Mouse (Mus musculus) testis, adult 2 months (tissue): Measurements from ENCODE around the gene Stk25. TPM values are rescaled to one million over a fixed set of nuclear protein-coding genes. Genes with fewer than 3 reads are reported as not detected.

Experiments
- H3K27ac ChIP-seq: fragments of 200-500 bp; 2 replicates; pipeline ENCODE4 v1.5.1; 2012; ENCODE audit warnings: low read depth, low read length; ENCODE audit not compliant: control insufficient read depth, insufficient read depth
- H3K27me3 ChIP-seq: fragments of 200-500 bp; 2 replicates; pipeline ENCODE4 v1.6.1; 2012; ENCODE audit warnings: mild to moderate bottlenecking, low read length, moderate library complexity; ENCODE audit not compliant: control insufficient read depth, insufficient read depth
- H3K36me3 ChIP-seq: fragments of 200-500 bp; 2 replicates; pipeline ENCODE4 v1.6.1; 2012; ENCODE audit warnings: mild to moderate bottlenecking, low read length; ENCODE audit not compliant: control insufficient read depth, insufficient read depth
- H3K4me1 ChIP-seq: fragments of 200-500 bp; 2 replicates; pipeline ENCODE4 v1.6.1; 2012; ENCODE audit warnings: low read length; ENCODE audit not compliant: control insufficient read depth, insufficient read depth
- H3K4me3 ChIP-seq: fragments of 200-500 bp; 2 replicates; pipeline ENCODE4 v1.5.1; 2012; ENCODE audit warnings: low read depth, mild to moderate bottlenecking, low read length, moderate library complexity, mixed read lengths; ENCODE audit not compliant: control insufficient read depth
- CTCF ChIP-seq: fragments of 200-500 bp; IDR thresholded peaks from 2 replicates; pipeline ENCODE4 v1.5.1; 2012; ENCODE audit warnings: low read depth, mild to moderate bottlenecking, inconsistent platforms, low read length, moderate library complexity; ENCODE audit not compliant: control insufficient read depth, insufficient read depth, insufficient replicate concordance
- POLR2A ChIP-seq: fragments of 200-500 bp; IDR thresholded peaks from 2 replicates; pipeline ENCODE4 v1.6.1; 2012; ENCODE audit warnings: low read depth, mild to moderate bottlenecking, inconsistent platforms, low read length, moderate library complexity; ENCODE audit not compliant: control insufficient read depth
- polyA plus RNA-seq: library from polyadenylated mRNA; depleted of rRNA; stranded (reverse); fragments of >200 nt; gene quantifications from 2 replicates; pipeline ENCODE4 v1.2.3, GENCODE M21; 2012; rRNA removed

The Stk25 gene
- polyA plus RNA-seq, 1 experiment, result 191 TPM

GRCm38 (mm10) chr1:93577861-93578260, 80.6 kb downstream of the Stk25 start:
- Histone ChIP-seq H3K27ac (no peak overlapping the region), H3K27me3 (no peaks in the 10 kb centered on the region), H3K4me1 (no peaks in the 10 kb centered on the region), H3K4me3 (no peak overlapping the region), H3K36me3 (no peaks in the 10 kb centered on the region)
- TF ChIP-seq CTCF (no peak), POLR2A (no peak)

- no peaks in the 10 kb centered on the region for H3K36me3 ChIP-seq
- TF ChIP-seq CTCF (no peak), POLR2A (no peak)
- no peaks in the 10 kb centered on the region for H3K27me3 ChIP-seq
- no peaks in the 10 kb centered on the region for H3K4me1 ChIP-seq
- H3K27ac ChIP-seq, result no peak overlapping the region
- no peak overlapping the region for H3K4me3 ChIP-seq
Observed at GRCm38 (mm10) chr1:93577066-93577465, 81.4 kb downstream of the Stk25 start.

Other genes starting within 250 kb of the Stk25 start
- 122 and 129 TPM in 2 replicates for gene Hdlbp, start 179.8 kb downstream of the Stk25 start, polyA plus RNA-seq
- 2.9 TPM in 2 replicates for gene Farp2, start 146.6 kb downstream of the Stk25 start, polyA plus RNA-seq
- gene Bok, start 27.0 kb upstream of the Stk25 start, polyA plus RNA-seq, result 5.6 and 9.7 TPM in 2 replicates
- 36.5 and 38.3 TPM in 2 replicates for gene Atg4b, start 92.8 kb upstream of the Stk25 start, polyA plus RNA-seq
- 261 and 291 TPM in 2 replicates for gene Thap4, start 96.2 kb upstream of the Stk25 start, polyA plus RNA-seq
- gene Dtymk, start 143.3 kb upstream of the Stk25 start, polyA plus RNA-seq, result 80.9 and 81.9 TPM in 2 replicates
- gene Ing5, start 145.3 kb upstream of the Stk25 start, polyA plus RNA-seq, result 7.9 and 9.0 TPM in 2 replicates
- gene D2hgdh, start 166.2 kb upstream of the Stk25 start, polyA plus RNA-seq, result 13.4 and 13.5 TPM in 2 replicates
- 0.56 and 0.71 TPM in 2 replicates for gene Gal3st2, start 202.6 kb upstream of the Stk25 start, polyA plus RNA-seq